Comparison of ENCODE assay signal across 13 mouse cellular contexts in genomic region chr4:139024379-139024778, GRCm38 (mm10). TPM values are rescaled to one million over a fixed set of nuclear protein-coding genes. Genes with fewer than 3 reads are reported as not detected.
DNase-seq lines count a peak whose midpoint lies in the region; ATAC-seq and TF ChIP-seq lines count a peak whose summit lies in the region.
"Had no signal": no experiment of that assay in that cellular context is flagged by ENCODE, and none has a peak within 500 bp of the region (broad histone marks: within the 10 kb centered on the region; RNA-seq: fewer than 3 reads in every experiment).

No protein-coding gene starts in this region.

- peaks cover 15% of the 10 kb centered on the region for H3K4me1 ChIP-seq in forebrain, embryonic 12.5 days
- peaks cover 9% of the 10 kb centered on the region for H3K4me1 ChIP-seq in forebrain, embryonic 10.5 days
- H3K4me1 ChIP-seq in forebrain, embryonic 14.5 days (ENCODE audit: control insufficient read depth, insufficient read depth, low read length), result peaks cover 6% of the 10 kb centered on the region; the same call in 1 of the 2 replicates
- peaks cover 3% of the 10 kb centered on the region; the same call in 1 of the 2 replicates for H3K4me1 ChIP-seq in midbrain, postnatal 0 days (ENCODE audit: insufficient read depth, low read length)
- peaks cover 4% of the 10 kb centered on the region; the same call in 1 of the 2 replicates for H3K4me1 ChIP-seq in embryonic facial prominence, embryonic 10.5 days

- no peak for TF ChIP-seq CTCF in midbrain, postnatal 0 days (IDR thresholded peaks at IDR 0.05)

- no peaks in the 10 kb centered on the region for H3K36me3 ChIP-seq in forebrain, embryonic 12.5 days (replicated peaks)
- H3K36me3 ChIP-seq in forebrain, embryonic 10.5 days (replicated peaks), result no peaks in the 10 kb centered on the region
- no peaks in the 10 kb centered on the region for H3K36me3 ChIP-seq in forebrain, embryonic 14.5 days (ENCODE audit: control insufficient read depth, insufficient read depth, low read length)
- no peaks in the 10 kb centered on the region for H3K36me3 ChIP-seq in midbrain, postnatal 0 days (ENCODE audit: insufficient read depth, low read length)
- no peaks in the 10 kb centered on the region for H3K36me3 ChIP-seq in embryonic facial prominence, embryonic 10.5 days (replicated peaks)

- H3K27me3 ChIP-seq in forebrain, embryonic 12.5 days, result no peaks in the 10 kb centered on the region
- H3K27me3 ChIP-seq in forebrain, embryonic 10.5 days (ENCODE audit: poor library complexity, severe bottlenecking), result no peaks in the 10 kb centered on the region
- no peaks in the 10 kb centered on the region for H3K27me3 ChIP-seq in forebrain, embryonic 14.5 days (replicated peaks; ENCODE audit: control insufficient read depth, insufficient read depth, low read length)
- H3K27me3 ChIP-seq in midbrain, postnatal 0 days (ENCODE audit: insufficient read depth, low read length), result no peaks in the 10 kb centered on the region
- no peaks in the 10 kb centered on the region for H3K27me3 ChIP-seq in embryonic facial prominence, embryonic 10.5 days (replicated peaks; ENCODE audit: low read depth, poor library complexity, severe bottlenecking)

- H3K4me3 ChIP-seq in forebrain, embryonic 12.5 days (replicated peaks), result no peak overlapping the region
- no peak overlapping the region for H3K4me3 ChIP-seq in forebrain, embryonic 10.5 days
- H3K4me3 ChIP-seq in forebrain, embryonic 14.5 days (ENCODE audit: low read depth, low read length), result no peak overlapping the region
- H3K4me3 ChIP-seq in midbrain, postnatal 0 days (ENCODE audit: low read depth, low read length), result no peak overlapping the region
- no peak overlapping the region for H3K4me3 ChIP-seq in embryonic facial prominence, embryonic 10.5 days

- WGBS in forebrain, embryonic 12.5 days, result 4% methylated on average over 2 of the region's 2 CpGs
- WGBS in forebrain, embryonic 10.5 days, result 23% methylated on average over 2 of the region's 2 CpGs
- WGBS in forebrain, embryonic 14.5 days, result 0% methylated on average over 2 of the region's 2 CpGs
- WGBS in midbrain, postnatal 0 days, result 5% methylated on average over 2 of the region's 2 CpGs
- 34% methylated on average over 2 of the region's 2 CpGs for WGBS in embryonic facial prominence, embryonic 10.5 days

- no peak overlapping the region; the same call in 1 of the 2 replicates for H3K9ac ChIP-seq in forebrain, embryonic 12.5 days
- H3K9ac ChIP-seq in forebrain, embryonic 14.5 days (ENCODE audit: low read length), result no peak overlapping the region; the same call in 1 of the 2 replicates
- H3K9ac ChIP-seq in midbrain, postnatal 0 days (replicated peaks; ENCODE audit: low read length, poor library complexity, severe bottlenecking), result no peak overlapping the region

- H3K4me2 ChIP-seq in forebrain, embryonic 12.5 days, result no peak overlapping the region
- no peak overlapping the region for H3K4me2 ChIP-seq in forebrain, embryonic 14.5 days (ENCODE audit: low read length)
- no peak overlapping the region for H3K4me2 ChIP-seq in midbrain, postnatal 0 days (ENCODE audit: low read depth, low read length, poor library complexity, severe bottlenecking)
- H3K4me2 ChIP-seq: heart, embryonic 11.5 days had no signal

- peak overlapping the region; percentile 46; the same call in 1 of the 2 replicates for H3K27ac ChIP-seq in forebrain, embryonic 12.5 days
- no peak overlapping the region for H3K27ac ChIP-seq in forebrain, embryonic 10.5 days
- H3K27ac ChIP-seq in forebrain, embryonic 14.5 days (ENCODE audit: low read depth, low read length), result peak overlapping the region; percentile 58; the same call in 1 of the 2 replicates
- H3K27ac ChIP-seq in midbrain, postnatal 0 days (ENCODE audit: low read depth, low read length), result peak overlapping the region; percentile 71
- no peak overlapping the region for H3K27ac ChIP-seq in embryonic facial prominence, embryonic 10.5 days (replicated peaks)

- no peaks in the 10 kb centered on the region for H3K9me3 ChIP-seq in forebrain, embryonic 12.5 days
- H3K9me3 ChIP-seq in forebrain, embryonic 10.5 days, result no peaks in the 10 kb centered on the region
- H3K9me3 ChIP-seq in forebrain, embryonic 14.5 days (replicated peaks; ENCODE audit: control insufficient read depth, low read length), result no peaks in the 10 kb centered on the region
- H3K9me3 ChIP-seq in midbrain, postnatal 0 days (ENCODE audit: low read length), result no peaks in the 10 kb centered on the region
- no peaks in the 10 kb centered on the region for H3K9me3 ChIP-seq in embryonic facial prominence, embryonic 10.5 days

- no peak for DNase-seq in forebrain, embryonic 10.5 days (ENCODE audit: extremely low spot score, low spot score)
- DNase-seq in forebrain, embryonic 14.5 days (ENCODE audit: low spot score), result peak; percentile 88
- DNase-seq in layer of hippocampus, adult 9-11 months, result peak; percentile 74
- peak; percentile 90 for DNase-seq in midbrain, postnatal 0 days (ENCODE audit: low spot score)
- DNase-seq in embryo, embryonic 10.5 days (ENCODE audit: low spot score), result no peak
- no peak for DNase-seq in adrenal gland, adult 8-10 months
- no peak for DNase-seq in embryonic facial prominence, embryonic 10.5 days (ENCODE audit: low spot score)
- DNase-seq: embryo, embryonic 11 days; kidney, adult 11 months; lung, adult 2 months had no signal

- ATAC-seq in forebrain, embryonic 12.5 days (ENCODE audit: low FRiP score), result no peak
- peak; percentile 77 for ATAC-seq in forebrain, embryonic 14.5 days
- ATAC-seq in midbrain, postnatal 0 days (ENCODE audit: low FRiP score), result peak; percentile 68

RNA-seq across cellular contexts. Expression of gene Htr6, which starts 51.0 kb away (rescaled TPM):
- 0.18 TPM in 1 of 2 replicates, not detected in the other for polyA plus RNA-seq in forebrain, embryonic 12.5 days (2016; fragmentation: Nextera tagmentation; extraction: Ambion mirVana)
- polyA plus RNA-seq in forebrain, embryonic 10.5 days (2016; fragmentation: Nextera tagmentation; extraction: Ambion mirVana), result 0.07 and 0.12 TPM in 2 replicates
- 0.30 TPM in 2 replicates for polyA plus RNA-seq in forebrain, embryonic 14.5 days (2014; fragmentation: Nextera tagmentation; extraction: Ambion mirVana)
- 4.2 and 5.9 TPM in 2 replicates for total RNA-seq in midbrain, postnatal 0 days (2014; rRNA removed)
- polyA plus RNA-seq in midbrain, postnatal 0 days (2015; fragmentation: Nextera tagmentation; extraction: Ambion mirVana), result 1.0 and 1.1 TPM in 2 replicates
- total RNA-seq in adrenal gland, adult 8-10 months (2022), result under 1 TPM; 0.48 to 0.99 (median 0.84) TPM
- polyA plus RNA-seq in embryonic facial prominence, embryonic 10.5 days (2016; fragmentation: Nextera tagmentation; extraction: Ambion mirVana), result 0.23 and 0.26 TPM in 2 replicates
- polyA plus RNA-seq: heart, embryonic 11.5 days; stomach, embryonic 14.5 days had no signal

RNA-seq across cellular contexts. Expression of gene Tmco4, which starts 51.7 kb away (rescaled TPM):
- 0.88 and 0.96 TPM in 2 replicates for polyA plus RNA-seq in forebrain, embryonic 12.5 days (2016; fragmentation: Nextera tagmentation; extraction: Ambion mirVana)
- 0.90 and 1.0 TPM in 2 replicates for polyA plus RNA-seq in forebrain, embryonic 10.5 days (2016; fragmentation: Nextera tagmentation; extraction: Ambion mirVana)
- polyA plus RNA-seq in forebrain, embryonic 14.5 days (2014; fragmentation: Nextera tagmentation; extraction: Ambion mirVana), result 0.68 and 0.70 TPM in 2 replicates
- 1.9 and 2.9 TPM in 2 replicates for total RNA-seq in midbrain, postnatal 0 days (2014; rRNA removed)
- 1.1 and 1.3 TPM in 2 replicates for polyA plus RNA-seq in midbrain, postnatal 0 days (2015; fragmentation: Nextera tagmentation; extraction: Ambion mirVana)
- 10 to 100 TPM; 19.1 to 23.0 (median 21.1) TPM for total RNA-seq in adrenal gland, adult 8-10 months (2022)
- 1.1 and 1.6 TPM in 2 replicates for polyA plus RNA-seq in embryonic facial prominence, embryonic 10.5 days (2016; fragmentation: Nextera tagmentation; extraction: Ambion mirVana)

RNA-seq across cellular contexts. Expression of gene Rnf186, which starts 57.5 kb away (rescaled TPM):
- polyA plus RNA-seq in forebrain, embryonic 12.5 days (2016; fragmentation: Nextera tagmentation; extraction: Ambion mirVana), result not detected in 2 replicates
- not detected in 2 replicates for polyA plus RNA-seq in forebrain, embryonic 10.5 days (2016; fragmentation: Nextera tagmentation; extraction: Ambion mirVana)
- not detected in 2 replicates for polyA plus RNA-seq in forebrain, embryonic 14.5 days (2014; fragmentation: Nextera tagmentation; extraction: Ambion mirVana)
- not detected in 2 replicates for total RNA-seq in midbrain, postnatal 0 days (2014; rRNA removed)
- not detected in 2 replicates for polyA plus RNA-seq in midbrain, postnatal 0 days (2015; fragmentation: Nextera tagmentation; extraction: Ambion mirVana)
- total RNA-seq in adrenal gland, adult 8-10 months (2022), result not detected
- not detected in 2 replicates for polyA plus RNA-seq in embryonic facial prominence, embryonic 10.5 days (2016; fragmentation: Nextera tagmentation; extraction: Ambion mirVana)
- polyA plus RNA-seq: heart, embryonic 11.5 days had no signal

Comparison
In these comparisons a context has a peak if more than half of its experiments do, and no peak if none do; other contexts are left out.
1. H3K27ac ChIP-seq: peak in forebrain, embryonic 12.5 days (single experiment), forebrain, embryonic 14.5 days (single experiment) and midbrain, postnatal 0 days (single experiment); none in forebrain, embryonic 10.5 days (single experiment) and embryonic facial prominence, embryonic 10.5 days (single experiment).
2. DNase-seq: peak in forebrain, embryonic 14.5 days (single experiment), layer of hippocampus, adult 9-11 months (single experiment) and midbrain, postnatal 0 days (single experiment); none in forebrain, embryonic 10.5 days (single experiment), embryo, embryonic 10.5 days (single experiment), adrenal gland, adult 8-10 months (single experiment) and embryonic facial prominence, embryonic 10.5 days (single experiment).